Mouse (Mus musculus) bone marrow macrophage, adult 2 months (primary cell): ENCODE data around the gene Wdr54. TPM values are rescaled to one million over a fixed set of nuclear protein-coding genes. Genes with fewer than 3 reads are reported as not detected.

Experiments
- H3K27ac ChIP-seq: 2 replicates; pipeline ENCODE4 v1.5.1; 2012; ENCODE audit warnings: low read depth, low read length; ENCODE audit not compliant: insufficient read depth
- H3K4me1 ChIP-seq: 2 replicates; pipeline ENCODE4 v1.6.1; 2012; ENCODE audit warnings: low read length; ENCODE audit not compliant: control insufficient read depth, insufficient read depth
- H3K4me3 ChIP-seq: 2 replicates; pipeline ENCODE4 v1.5.1; 2012; ENCODE audit warnings: mild to moderate bottlenecking, low read length, moderate library complexity; ENCODE audit not compliant: insufficient read depth
- CTCF ChIP-seq: IDR thresholded peaks from 2 replicates; pipeline ENCODE4 v1.5.1; 2012; ENCODE audit warnings: low read depth, mild to moderate bottlenecking, low read length, moderate library complexity
- POLR2A ChIP-seq: IDR thresholded peaks from 2 replicates; pipeline ENCODE4 v1.6.1; 2012; ENCODE audit warnings: mild to moderate bottlenecking, low read depth, low read length, borderline replicate concordance
- polyA plus RNA-seq: library from polyadenylated mRNA; stranded (reverse); fragments of >200 nt; gene quantifications from 2 replicates; pipeline ENCODE4 v1.2.4, GENCODE M21; 2012; ENCODE audit not compliant: missing spikeins, insufficient read depth, insufficient read length

Gene Wdr54
- polyA plus RNA-seq, 1 experiment, result 1.5 TPM

DNA sequence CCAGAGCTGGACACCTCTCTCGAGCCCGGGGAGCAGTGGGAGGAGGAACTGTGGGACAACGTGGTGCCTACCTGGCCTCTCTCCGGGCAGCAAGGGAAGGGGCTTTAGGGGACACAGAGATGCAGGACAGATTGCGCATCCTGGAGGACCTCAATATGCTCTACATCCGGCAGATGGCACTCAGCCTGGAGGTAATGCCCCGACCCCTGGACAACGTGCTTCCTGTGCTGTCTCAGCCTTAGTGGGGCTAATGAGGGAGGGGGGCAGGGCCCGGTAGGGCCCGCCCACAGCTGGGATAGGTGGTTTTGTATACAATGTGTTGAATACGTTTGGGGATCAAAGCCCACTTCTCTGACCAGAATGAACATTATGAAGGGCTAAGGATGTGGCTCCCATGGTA lies 18.1 kb downstream of the Wdr54 start:
- TF ChIP-seq POLR2A (no peak), CTCF (no peak)
- peaks cover 30% of the 10 kb centered on the region for H3K4me1 ChIP-seq
- peak overlapping the region; percentile 13; the same call in 1 of the 2 replicates for H3K27ac ChIP-seq
- H3K4me3 ChIP-seq, result peak overlapping the region; percentile 64; the same call in 1 of the 2 replicates

DNA sequence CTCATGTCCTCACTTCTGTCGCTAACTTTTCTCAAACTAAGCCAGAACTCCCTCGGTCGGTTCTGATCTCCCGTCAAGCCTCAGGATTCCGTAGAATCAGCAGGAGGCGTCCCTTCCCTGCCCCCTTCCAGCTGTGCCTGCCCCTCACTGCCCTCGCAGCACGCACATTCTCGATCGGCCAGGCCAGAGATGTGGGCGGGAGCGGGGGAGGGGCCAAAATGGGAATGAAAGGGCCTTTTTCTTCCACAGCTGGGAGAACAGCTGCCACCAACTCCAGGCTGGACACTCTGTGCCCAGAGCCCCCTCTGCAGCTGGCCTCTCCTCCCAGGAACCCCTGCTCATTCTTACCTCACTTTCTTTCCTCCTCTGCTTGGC lies 18.6 kb downstream of the Wdr54 start:
- H3K27ac ChIP-seq, result peak overlapping the region; percentile 70
- H3K4me1 ChIP-seq, result peaks cover 33% of the 10 kb centered on the region
- peak overlapping the region; percentile 64 for H3K4me3 ChIP-seq
- TF ChIP-seq CTCF (no peak), POLR2A (no peak)

DNA sequence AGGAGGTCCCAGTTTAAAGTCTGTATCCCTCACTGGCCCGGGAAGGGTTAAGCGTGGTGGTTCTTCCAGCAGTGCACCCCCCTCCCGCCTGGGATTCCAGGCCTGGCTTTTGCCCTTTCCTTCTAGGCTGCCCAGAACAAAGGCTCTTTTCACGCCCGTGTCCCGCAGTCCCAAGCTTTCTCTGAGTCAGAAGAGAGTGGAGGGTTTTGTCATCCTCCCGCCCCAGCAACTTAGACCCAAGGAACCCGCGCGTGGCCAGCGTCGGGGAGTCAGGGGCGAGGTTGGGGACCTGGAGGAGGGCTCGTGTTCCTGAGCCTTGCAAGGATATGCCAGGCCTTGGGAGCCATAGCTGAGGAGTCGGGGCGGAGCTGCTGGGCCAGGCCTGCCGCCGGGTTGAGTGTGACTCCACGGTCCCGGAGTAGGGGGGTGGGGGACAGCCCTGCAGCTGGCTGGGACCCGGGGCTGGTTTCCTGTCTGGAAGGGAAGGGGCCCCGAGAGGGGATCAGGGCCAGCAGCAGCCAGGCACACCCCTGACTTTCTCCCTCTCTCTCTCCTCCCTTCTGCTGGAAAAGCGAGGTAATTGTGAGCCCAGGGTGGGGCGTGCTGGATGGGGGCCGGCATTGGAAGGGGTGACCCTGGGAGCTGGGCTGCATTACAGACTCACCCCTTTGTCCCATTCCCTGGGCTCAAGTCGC lies 19.2 kb downstream of the Wdr54 start:
- TF ChIP-seq POLR2A, result no peak
- no peak for TF ChIP-seq CTCF
- Histone ChIP-seq H3K27ac (peak overlapping the region; percentile 70), H3K4me1 (peaks cover 37% of the 10 kb centered on the region), H3K4me3 (peak overlapping the region; percentile 64)

DNA sequence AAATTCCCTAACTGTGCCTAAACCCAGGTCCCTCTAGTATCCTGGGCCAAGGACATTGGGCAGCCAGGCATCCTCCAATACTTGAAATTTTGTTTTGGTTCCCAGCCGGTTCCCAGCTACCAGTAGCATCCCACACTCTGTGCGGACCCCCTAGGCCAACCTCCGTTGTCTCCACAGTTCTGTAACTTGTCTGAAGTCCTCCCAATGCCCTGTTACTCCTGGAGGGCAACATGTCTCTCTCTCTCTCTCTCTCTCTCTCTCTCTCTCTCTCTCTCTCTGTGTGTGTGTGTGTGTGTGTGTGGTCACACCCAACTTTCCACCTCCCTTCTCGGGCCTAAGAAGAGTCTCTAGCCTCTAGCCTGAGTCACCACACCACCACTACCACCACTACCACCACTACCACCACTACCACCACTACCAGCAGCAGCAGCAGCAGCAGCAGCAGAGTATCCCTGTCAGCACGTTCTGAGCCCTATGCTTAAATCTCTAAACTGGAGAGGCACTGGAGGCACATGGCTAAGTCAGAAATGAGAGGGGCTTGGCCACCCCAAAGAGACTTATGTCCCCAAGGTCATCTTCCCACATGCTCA lies 19.8 kb downstream of the Wdr54 start:
- H3K4me3 ChIP-seq, result peak overlapping the region; percentile 64
- TF ChIP-seq CTCF, result no peak
- no peak for TF ChIP-seq POLR2A
- peaks cover 37% of the 10 kb centered on the region for H3K4me1 ChIP-seq
- H3K27ac ChIP-seq, result peak overlapping the region; percentile 70

DNA sequence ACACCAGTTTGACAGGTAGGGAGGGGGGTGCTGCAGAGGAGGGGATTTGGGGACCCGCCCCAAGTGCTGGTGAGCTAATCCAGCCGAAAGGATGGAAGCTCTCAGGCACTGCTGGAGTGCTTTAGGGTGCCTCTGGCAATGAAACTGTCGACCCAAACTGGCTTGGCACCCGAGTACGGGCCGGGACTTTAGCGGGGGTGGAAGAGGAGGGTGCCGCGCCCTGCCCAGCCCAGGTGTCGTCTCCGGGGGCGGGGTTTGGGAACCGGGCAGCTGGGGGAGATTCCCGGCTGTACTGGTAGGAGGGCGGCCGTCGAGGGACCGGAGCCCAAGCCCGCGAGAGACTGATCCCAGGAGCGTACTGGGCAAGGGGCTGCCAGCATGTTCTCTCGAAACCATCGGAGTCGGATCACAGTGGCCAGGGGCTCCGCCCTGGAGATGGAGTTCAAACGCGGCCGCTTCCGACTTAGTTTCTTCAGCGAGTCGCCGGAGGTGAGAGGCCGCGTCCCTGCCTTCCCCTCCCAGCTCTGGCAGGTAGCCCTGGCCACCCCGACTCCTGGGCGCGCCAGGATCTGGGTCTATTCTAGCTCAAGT lies 20.5 kb downstream of the Wdr54 start:
- Histone ChIP-seq H3K27ac (no peak overlapping the region), H3K4me3 (no peak overlapping the region), H3K4me1 (peaks cover 43% of the 10 kb centered on the region)
- no peak for TF ChIP-seq POLR2A
- no peak for TF ChIP-seq CTCF

DNA sequence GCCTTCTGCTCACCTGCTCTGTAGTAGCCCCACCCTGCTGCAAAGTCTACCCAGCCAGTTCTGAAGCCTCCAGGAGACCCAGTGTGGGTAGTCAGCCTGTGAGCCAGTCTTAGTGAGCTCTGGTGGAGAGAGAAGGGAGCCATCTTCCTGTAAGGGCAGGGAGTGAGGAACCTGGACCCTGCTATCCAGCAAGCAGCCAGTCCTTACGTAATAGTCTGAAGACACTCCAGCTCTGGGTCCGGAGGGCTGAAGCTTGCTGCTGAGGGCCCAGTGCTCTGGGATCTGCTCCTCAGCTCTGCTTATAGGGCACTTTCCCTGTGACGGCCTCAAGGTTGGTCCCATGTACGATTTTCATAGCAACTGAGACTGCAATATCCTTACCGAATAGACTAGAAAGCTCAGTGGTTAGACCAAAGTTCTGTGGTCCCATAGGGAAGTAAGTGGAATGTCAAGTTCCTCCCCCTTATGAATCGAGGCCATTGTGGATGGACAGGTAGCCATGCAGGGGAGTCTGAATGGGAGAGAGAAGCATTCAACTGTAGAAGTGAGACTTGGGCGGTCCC lies 21.2 kb downstream of the Wdr54 start, which contains the start of gene Rtkn:
Rtkn (plus strand) TSS at position 513 of the 563 bp plus-strand sequence.
- peaks cover 45% of the 10 kb centered on the region for H3K4me1 ChIP-seq
- TF ChIP-seq CTCF (no peak), POLR2A (no peak)
- no peak within 1 kb of the TSS for H3K27ac ChIP-seq
- H3K4me3 ChIP-seq, result peak within 1 kb of the TSS; percentile 64; the same call in 1 of the 2 replicates

DNA sequence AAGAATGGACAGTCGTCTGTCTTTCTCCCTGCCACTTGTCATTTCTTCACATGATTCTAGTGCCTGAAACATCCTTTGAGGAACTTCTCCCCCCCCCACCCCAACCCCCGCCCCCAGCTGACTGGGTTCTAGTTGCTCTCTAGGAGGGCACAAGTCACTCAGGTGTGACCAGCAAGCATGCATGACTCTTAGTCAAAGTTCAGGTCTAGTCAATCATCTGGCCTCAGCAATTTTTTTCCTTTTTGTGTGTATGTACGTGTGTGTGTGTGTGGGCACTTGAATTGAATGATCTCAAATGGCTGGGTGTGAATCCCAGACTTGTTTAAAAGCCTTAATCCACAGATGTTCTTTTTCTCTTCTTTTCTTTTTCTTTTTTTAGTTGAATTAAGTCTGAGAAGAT lies 22.0 kb downstream of the Wdr54 start:
- no peak overlapping the region for H3K27ac ChIP-seq
- H3K4me1 ChIP-seq, result peaks cover 45% of the 10 kb centered on the region
- no peak for TF ChIP-seq POLR2A
- no peak for TF ChIP-seq CTCF
- no peak overlapping the region for H3K4me3 ChIP-seq

DNA sequence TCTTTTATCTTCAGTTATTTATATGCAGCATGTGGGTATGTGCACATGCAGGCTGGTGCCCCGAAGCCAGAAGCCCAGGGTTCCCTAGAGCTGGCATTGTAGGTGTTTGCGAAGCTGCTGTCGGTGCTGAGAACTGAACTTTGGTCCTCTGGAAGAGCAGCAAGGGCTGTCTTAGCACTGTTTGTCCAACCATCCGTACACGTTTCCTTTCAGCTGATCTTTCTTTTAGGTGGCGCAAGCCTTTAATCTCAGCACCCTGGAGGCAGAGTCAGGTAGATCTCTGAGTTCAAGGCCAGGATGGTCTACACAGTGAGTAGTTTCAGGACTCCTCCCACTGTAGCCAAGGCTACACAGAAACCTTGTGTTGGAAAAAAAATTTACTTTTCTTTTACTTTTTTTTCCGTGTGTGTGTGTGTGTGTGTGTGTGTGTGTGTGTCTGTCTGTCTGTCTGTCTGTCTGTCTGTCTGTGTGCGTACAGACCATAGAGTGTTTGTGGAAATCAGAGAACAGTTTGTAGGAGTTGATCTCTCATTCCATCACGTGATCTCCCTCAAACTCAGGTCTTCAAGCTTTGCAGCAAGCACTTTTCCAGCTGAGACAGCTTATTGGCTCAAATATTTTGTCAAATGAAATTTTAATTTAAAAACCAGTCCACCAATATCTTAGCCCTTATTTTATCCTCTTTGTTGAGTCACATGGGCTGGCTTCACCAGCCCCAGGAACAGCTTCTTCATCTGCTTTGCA lies 23.8 kb downstream of the Wdr54 start:
- TF ChIP-seq CTCF, result no peak
- TF ChIP-seq POLR2A, result no peak
- peaks cover 40% of the 10 kb centered on the region for H3K4me1 ChIP-seq
- H3K4me3 ChIP-seq, result no peak overlapping the region
- peak overlapping the region; percentile 68 for H3K27ac ChIP-seq

DNA sequence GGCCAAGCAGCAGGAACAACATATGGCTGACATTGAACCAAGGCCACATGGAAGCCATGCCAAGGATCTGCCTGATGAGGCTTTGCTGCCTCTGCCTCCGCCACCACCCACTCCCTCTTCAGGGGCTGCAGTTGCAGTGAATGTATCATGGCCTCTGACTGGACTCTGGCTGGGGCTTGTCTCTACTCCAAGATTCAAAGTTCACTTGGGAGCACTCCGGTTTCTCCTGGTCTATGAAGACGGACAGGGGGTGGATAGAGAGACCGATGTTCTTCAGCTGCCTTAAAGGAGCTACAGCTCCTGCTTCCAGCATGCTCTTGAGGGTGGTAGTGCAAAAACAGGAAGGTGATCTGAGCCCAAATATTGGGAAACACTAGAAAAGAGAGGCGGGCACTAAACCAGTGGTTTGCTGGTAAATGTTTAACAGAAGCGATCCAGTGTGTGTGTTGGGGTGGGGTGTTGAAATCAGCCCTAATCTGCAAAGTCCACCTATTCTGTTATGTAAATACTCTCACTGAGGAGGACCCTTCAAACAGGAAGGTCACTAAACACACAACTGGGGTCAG lies 24.6 kb downstream of the Wdr54 start:
- Histone ChIP-seq H3K27ac (peak overlapping the region; percentile 82), H3K4me1 (peaks cover 40% of the 10 kb centered on the region), H3K4me3 (no peak overlapping the region)
- TF ChIP-seq CTCF, result no peak
- TF ChIP-seq POLR2A, result no peak
